Mouse (Mus musculus): Measurements from ENCODE around the gene Mast2.

DNA sequence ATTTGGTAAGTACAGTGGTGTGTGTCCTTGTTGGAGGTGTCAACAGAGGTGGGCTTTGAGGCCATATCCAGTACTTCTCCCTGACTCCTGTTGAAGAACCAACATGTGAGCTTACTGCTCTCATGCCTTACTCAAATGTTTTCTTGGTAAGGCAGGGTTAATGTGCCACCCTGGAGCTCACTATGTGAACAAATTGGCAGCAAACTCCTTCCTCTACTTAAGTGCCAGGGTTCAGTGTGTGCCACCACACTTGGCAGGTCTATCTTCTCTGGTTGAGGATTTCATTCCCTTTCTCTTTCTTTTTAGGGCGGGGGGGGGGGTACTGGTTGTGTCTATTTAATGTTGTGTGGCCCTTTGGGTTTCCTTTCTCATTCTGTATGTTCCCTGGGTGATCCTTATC, 159.4 kb downstream of the Mast2 start:
- TF ChIP-seq CTCF (IDR thresholded peaks at IDR 0.05; ENCODE audit: low read depth, low read length) (no peak), POLR2A (IDR thresholded peaks at IDR 0.05; ENCODE audit: insufficient read depth, low read length) (no peak)
